Mouse (Mus musculus) CH12.LX (cell line): Measurements from ENCODE around the gene Car3.

ENCODE experiments used
- CTCF ChIP-seq, 2 experiments: IDR thresholded peaks in 1 of 2; conservative IDR thresholded peaks in 1 of 2; 2 replicates each; pipeline ENCODE4 v1.5.1; 2011 to 2012; ENCODE audit warnings: low read depth in 2 of 2, low read length in 2 of 2, improper control_type of control experiment in 1 of 2, inconsistent platforms in 1 of 2, mild to moderate bottlenecking in 1 of 2, moderate library complexity in 1 of 2
- EP300 ChIP-seq: IDR thresholded peaks from 2 replicates; pipeline ENCODE4 v1.6.1; 2011; ENCODE audit warnings: low read length, improper control_type of control experiment
- MAFK ChIP-seq: IDR thresholded peaks from 2 replicates; pipeline ENCODE4 v1.6.1; 2011; ENCODE audit warnings: low read length, improper control_type of control experiment; ENCODE audit not compliant: insufficient replicate concordance
- NRF1 ChIP-seq: IDR thresholded peaks from 2 replicates; pipeline ENCODE4 v1.6.1; 2014; ENCODE audit warnings: low read depth, mild to moderate bottlenecking, inconsistent platforms, low read length, improper control_type of control experiment, moderate library complexity
- POLR2A ChIP-seq: IDR thresholded peaks from 2 replicates; pipeline ENCODE4 v1.6.1; 2011; ENCODE audit warnings: low read depth, mild to moderate bottlenecking, improper control_type of control experiment, low read length
- POLR2AphosphoS2 ChIP-seq: IDR thresholded peaks from 2 replicates; pipeline ENCODE4 v1.6.1; 2011; ENCODE audit warnings: low read depth, low read length, improper control_type of control experiment
- SMC3 ChIP-seq: IDR thresholded peaks from 2 replicates; pipeline ENCODE4 v1.6.1; 2011; ENCODE audit warnings: low read depth, low read length, improper control_type of control experiment
- TCF12 ChIP-seq: IDR thresholded peaks from 2 replicates; pipeline ENCODE4 v1.6.1; 2014; ENCODE audit warnings: low read depth, mild to moderate bottlenecking, inconsistent platforms, low read length, improper control_type of control experiment
- ZMIZ1 ChIP-seq: IDR thresholded peaks from 2 replicates; pipeline ENCODE4 v1.6.1; 2012; ENCODE audit warnings: low read depth, mild to moderate bottlenecking, inconsistent platforms, low read length, improper control_type of control experiment

- TF ChIP-seq EP300 (no peak), POLR2A (no peak), ZMIZ1 (no peak), POLR2AphosphoS2 (no peak), CTCF (conservative IDR thresholded peaks at IDR 0.05 in 1 of 2, IDR thresholded peaks at IDR 0.05 in 1 of 2; ENCODE audit: low read depth in 2 of 2, low read length in 2 of 2) (no peak), NRF1 (no peak), MAFK (no peak), TCF12 (no peak), SMC3 (no peak)
These were observed 9.3 kb upstream of the Car3 start for GRCm38 (mm10) chr3:14853966-14854365.
